Mouse (Mus musculus) liver, adult 2 months (tissue): ENCODE measurements around the gene Znrf2.

Experiments used
- CTCF ChIP-seq: fragments of 200-500 bp; IDR thresholded peaks from 2 replicates; pipeline ENCODE4 v1.5.1; 2011; ENCODE audit warnings: low read depth, low read length, control low read depth
- POLR2A ChIP-seq: fragments of 200-500 bp; IDR thresholded peaks from 2 replicates; pipeline ENCODE4 v1.6.1; 2011; ENCODE audit warnings: low read length, control low read depth; ENCODE audit not compliant: insufficient read depth; ENCODE audit errors: extremely low read depth

DNA sequence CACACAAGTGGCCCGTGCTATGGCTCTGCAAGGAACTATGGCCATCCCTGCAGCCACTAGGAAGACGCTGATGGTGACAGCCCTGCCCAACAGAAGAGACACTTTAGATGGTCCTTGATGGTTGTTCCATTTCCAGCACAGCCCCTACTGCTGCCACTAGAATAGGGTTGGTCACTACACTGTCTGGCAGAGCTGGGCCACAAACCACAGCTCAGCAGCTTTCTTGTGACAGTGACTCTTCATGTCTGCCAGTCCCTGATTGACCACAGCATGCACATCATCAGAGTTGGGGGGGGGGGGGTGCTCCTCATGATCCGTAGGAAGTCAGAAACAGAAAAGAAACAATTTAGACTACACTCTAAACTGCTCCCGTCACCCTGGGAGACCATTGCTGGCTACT lies 46.0 kb upstream of the Znrf2 start:
- TF ChIP-seq CTCF (no peak), POLR2A (no peak)
